Mouse (Mus musculus): ENCODE measurements around the gene Rptor. TPM values are rescaled to one million over a fixed set of nuclear protein-coding genes. Genes with fewer than 3 reads are reported as not detected.

Gene Rptor
- polyA plus RNA-seq, 1 experiment from 2014 or later, result 7.1 TPM

DNA sequence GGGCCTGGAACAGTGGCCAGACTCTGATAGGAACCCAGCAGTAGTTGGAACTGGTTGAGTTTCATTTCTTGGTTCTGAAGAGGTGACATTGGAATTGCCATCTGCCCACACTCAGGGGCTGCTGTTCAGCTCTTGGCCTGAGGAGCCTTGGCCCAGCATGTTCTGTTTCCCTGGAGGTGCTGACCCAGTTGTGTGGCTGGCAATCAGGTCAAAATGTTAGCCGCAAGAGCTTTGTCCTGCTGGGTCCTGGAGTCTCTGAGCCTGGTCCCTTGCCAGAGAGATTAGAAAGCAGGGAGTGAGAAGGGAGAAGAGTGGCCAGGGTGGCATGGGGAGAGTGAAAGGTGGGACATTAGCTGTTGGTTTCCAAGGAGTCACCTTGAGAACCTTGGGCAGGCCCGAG is 346.1 kb downstream of the Rptor start:
- H3K36me3 ChIP-seq (ENCODE audit: insufficient read depth, low read length), result no peaks in the 10 kb centered on the region
- no peak overlapping the region for H3K4me2 ChIP-seq (ENCODE audit: low read length)
- H3K4me3 ChIP-seq (replicated peaks; ENCODE audit: low read depth, low read length), result no peak overlapping the region
- H3K27ac ChIP-seq, result no peak overlapping the region
- ATAC-seq (replicated peaks; ENCODE audit: low FRiP score, low read depth) (no peak), DNase-seq (ENCODE audit: low spot score) (no peak)
- H3K9ac ChIP-seq (ENCODE audit: low read depth, low read length), result no peak overlapping the region
- WGBS, result 82% methylated on average over 2 of the region's 2 CpGs
- H3K27me3 ChIP-seq (ENCODE audit: insufficient read depth, low read length), result no peaks in the 10 kb centered on the region
- peaks cover 17% of the 10 kb centered on the region; the same call in 1 of the 2 replicates for H3K4me1 ChIP-seq (replicated peaks; ENCODE audit: insufficient read depth, low read length)
- no peaks in the 10 kb centered on the region for H3K9me3 ChIP-seq (replicated peaks; ENCODE audit: low read length)
- no peak for TF ChIP-seq CTCF (IDR thresholded peaks at IDR 0.05; ENCODE audit: low read depth)

Other genes with a start within 250 kb of the Rptor start
- gene Sgsh, start 247.4 kb upstream of the Rptor start, polyA plus RNA-seq (2015; fragmentation: Nextera tagmentation; extraction: Ambion mirVana), result 9.8 and 10.1 TPM in 2 replicates
- 8.0 and 8.3 TPM in 2 replicates for gene Slc26a11, start 247.3 kb upstream of the Rptor start, polyA plus RNA-seq (2015; fragmentation: Nextera tagmentation; extraction: Ambion mirVana)
- gene Rnf213, start 209.8 kb upstream of the Rptor start, polyA plus RNA-seq (2015; fragmentation: Nextera tagmentation; extraction: Ambion mirVana), result 8.8 and 10.0 TPM in 2 replicates
- 16.2 and 16.3 TPM in 2 replicates for gene Endov, start 111.6 kb upstream of the Rptor start, polyA plus RNA-seq (2015; fragmentation: Nextera tagmentation; extraction: Ambion mirVana)
- gene Nptx1, start 55.2 kb upstream of the Rptor start, polyA plus RNA-seq (2015; fragmentation: Nextera tagmentation; extraction: Ambion mirVana), result 0.18 and 0.21 TPM in 2 replicates

Measured in kidney, postnatal 0 days (tissue).